Comparison of ENCODE assay signal across 17 mouse cellular contexts in genomic region chr5:75939144-75939732, GRCm38 (mm10). TPM values are rescaled to one million over a fixed set of nuclear protein-coding genes. Genes with fewer than 3 reads are reported as not detected.
DNase-seq lines count a peak whose midpoint lies in the region; ATAC-seq and TF ChIP-seq lines count a peak whose summit lies in the region.
"Had no signal": no experiment of that assay in that cellular context is flagged by ENCODE, and none has a peak within 500 bp of the region (broad histone marks: within the 10 kb centered on the region; RNA-seq: fewer than 3 reads in every experiment).

No protein-coding gene starts in this region.

- H3K4me2 ChIP-seq in heart, embryonic 13.5 days, result peak overlapping the region; percentile 40
- H3K4me2 ChIP-seq in lung, embryonic 15.5 days, result no peak overlapping the region
- 0 out of 2 replicates have a peak overlapping the region, but pooled peaks have one; percentile 19 for H3K4me2 ChIP-seq in heart, postnatal 0 days (ENCODE audit: low read depth, low read length)
- no peak overlapping the region for H3K4me2 ChIP-seq in liver, postnatal 0 days (ENCODE audit: low read depth, low read length)
- H3K4me2 ChIP-seq: embryonic facial prominence, embryonic 12.5 days; liver, embryonic 12.5 days had no signal

- DNase-seq in heart, postnatal 36 days, result no peak
- no peak for DNase-seq in lung, adult 18-20 months
- DNase-seq in brain, adult 2 months (ENCODE audit: low read depth, low spot score), result peak; percentile 21
- DNase-seq in heart, postnatal 0 days (ENCODE audit: low spot score), result peak; percentile 26
- no peak for DNase-seq in liver, postnatal 0 days
- DNase-seq in thymus, adult 18-20 months, result no peak
- DNase-seq: adrenal gland, postnatal 14 days; cerebellum, postnatal 25 days; right cerebral cortex, postnatal 14 days; thymus, postnatal 36 days had no signal

- TF ChIP-seq EP300 in heart, postnatal 0 days (IDR thresholded peaks at IDR 0.05; ENCODE audit: low read depth), result no peak
- no peak for TF ChIP-seq EP300 in liver, postnatal 0 days (IDR thresholded peaks at IDR 0.05; ENCODE audit: low read depth)

- H3K9ac ChIP-seq in heart, embryonic 13.5 days, result peak overlapping the region; percentile 37; the same call in 1 of the 2 replicates
- no peak overlapping the region for H3K9ac ChIP-seq in lung, embryonic 15.5 days
- H3K9ac ChIP-seq in heart, postnatal 0 days (replicated peaks; ENCODE audit: low read depth, low read length), result no peak overlapping the region
- no peak overlapping the region for H3K9ac ChIP-seq in liver, postnatal 0 days (replicated peaks)
- H3K9ac ChIP-seq: embryonic facial prominence, embryonic 12.5 days; liver, embryonic 12.5 days had no signal

- intact Hi-C loops in heart, postnatal 36 days (cut with DNase I), result no loop called here

- no peaks in the 10 kb centered on the region for H3K9me3 ChIP-seq in heart, embryonic 13.5 days
- no peaks in the 10 kb centered on the region for H3K9me3 ChIP-seq in lung, embryonic 15.5 days
- no peaks in the 10 kb centered on the region for H3K9me3 ChIP-seq in heart, postnatal 0 days (replicated peaks; ENCODE audit: control insufficient read depth, low read length)
- H3K9me3 ChIP-seq in liver, postnatal 0 days (ENCODE audit: low read length), result no peaks in the 10 kb centered on the region
- H3K9me3 ChIP-seq: embryonic facial prominence, embryonic 12.5 days; liver, embryonic 12.5 days had no signal

- H3K36me3 ChIP-seq in heart, embryonic 13.5 days, result peaks cover 30% of the 10 kb centered on the region
- H3K36me3 ChIP-seq in lung, embryonic 15.5 days, result no peaks in the 10 kb centered on the region
- peaks cover 23% of the 10 kb centered on the region for H3K36me3 ChIP-seq in heart, postnatal 0 days (replicated peaks; ENCODE audit: control insufficient read depth, insufficient read depth, low read length)
- no peaks in the 10 kb centered on the region for H3K36me3 ChIP-seq in liver, postnatal 0 days (replicated peaks; ENCODE audit: insufficient read depth, low read length)
- H3K36me3 ChIP-seq: embryonic facial prominence, embryonic 12.5 days; liver, embryonic 12.5 days had no signal

- peak overlapping the region; percentile 82 for H3K27ac ChIP-seq in heart, embryonic 13.5 days (replicated peaks)
- H3K27ac ChIP-seq in lung, embryonic 15.5 days, result peak overlapping the region; percentile 34; the same call in 1 of the 2 replicates
- H3K27ac ChIP-seq in heart, postnatal 0 days (ENCODE audit: low read depth), result peak overlapping the region; percentile 56
- no peak overlapping the region for H3K27ac ChIP-seq in liver, postnatal 0 days (ENCODE audit: low read depth)
- H3K27ac ChIP-seq: embryonic facial prominence, embryonic 12.5 days; liver, embryonic 12.5 days; macrophage had no signal

- 17% methylated on average over 8 of the region's 8 CpGs for WGBS in heart, embryonic 13.5 days
- WGBS in lung, embryonic 15.5 days, result 32% methylated on average over 8 of the region's 8 CpGs
- 17% methylated on average over 8 of the region's 8 CpGs for WGBS in heart, postnatal 0 days
- 26% methylated on average over 8 of the region's 8 CpGs for WGBS in liver, postnatal 0 days (ENCODE audit: insufficient replicate concordance)

- H3K27me3 ChIP-seq in heart, embryonic 13.5 days (replicated peaks), result no peaks in the 10 kb centered on the region
- no peaks in the 10 kb centered on the region for H3K27me3 ChIP-seq in lung, embryonic 15.5 days
- H3K27me3 ChIP-seq in heart, postnatal 0 days (ENCODE audit: control insufficient read depth, insufficient read depth, low read length), result no peaks in the 10 kb centered on the region
- no peaks in the 10 kb centered on the region for H3K27me3 ChIP-seq in liver, postnatal 0 days (ENCODE audit: insufficient read depth, low read length)
- H3K27me3 ChIP-seq: embryonic facial prominence, embryonic 12.5 days had no signal

- TF ChIP-seq CTCF in heart, postnatal 0 days (IDR thresholded peaks at IDR 0.05; ENCODE audit: low read depth), result no peak
- TF ChIP-seq CTCF in liver, postnatal 0 days (IDR thresholded peaks at IDR 0.05; ENCODE audit: low read depth), result no peak

- H3K4me3 ChIP-seq in heart, embryonic 13.5 days, result no peak overlapping the region
- H3K4me3 ChIP-seq in lung, embryonic 15.5 days, result no peak overlapping the region
- no peak overlapping the region for H3K4me3 ChIP-seq in heart, postnatal 0 days (ENCODE audit: low read depth, low read length)
- H3K4me3 ChIP-seq in liver, postnatal 0 days (ENCODE audit: low read depth, low read length), result no peak overlapping the region
- H3K4me3 ChIP-seq: embryonic facial prominence, embryonic 12.5 days; liver, embryonic 12.5 days; myocyte had no signal

- ATAC-seq in heart, embryonic 13.5 days (ENCODE audit: extremely low read depth, insufficient number of reproducible peaks, low FRiP score, low TSS enrichment), result no peak
- no peak for ATAC-seq in lung, embryonic 15.5 days (ENCODE audit: borderline replicate concordance, extremely low read depth, low FRiP score, low TSS enrichment)
- ATAC-seq in heart, postnatal 0 days (ENCODE audit: insufficient read depth, low read depth), result peak; percentile 49; the same call in 1 of the 2 replicates
- ATAC-seq in liver, postnatal 0 days, result no peak
- ATAC-seq: CD4-positive, CD25-positive, alpha-beta regulatory T cell, adult 4 months; liver, embryonic 12.5 days had no signal

- peaks cover 64% of the 10 kb centered on the region for H3K4me1 ChIP-seq in heart, embryonic 13.5 days
- H3K4me1 ChIP-seq in lung, embryonic 15.5 days, result peaks cover 16% of the 10 kb centered on the region; the same call in 1 of the 2 replicates
- H3K4me1 ChIP-seq in heart, postnatal 0 days (ENCODE audit: control insufficient read depth, insufficient read depth), result peaks cover 30% of the 10 kb centered on the region
- H3K4me1 ChIP-seq in liver, postnatal 0 days (ENCODE audit: insufficient read depth), result no peaks in the 10 kb centered on the region

RNA-seq across cellular contexts. Expression of gene Kdr, which starts 39.0 kb away (rescaled TPM):
- polyA plus RNA-seq in heart, embryonic 13.5 days (2015; fragmentation: Nextera tagmentation; extraction: Ambion mirVana), result 32.7 and 35.0 TPM in 2 replicates
- total RNA-seq in heart, postnatal 36 days (2021), result 100 to 1,000 TPM in 1 of 2 experiments, 10 to 100 TPM in 1; 80.1 to 100 TPM
- polyA plus RNA-seq in lung, embryonic 15.5 days (2015; fragmentation: Nextera tagmentation; extraction: Ambion mirVana), result 55.3 and 60.7 TPM in 2 replicates
- total RNA-seq in heart, postnatal 0 days (2014; rRNA removed; ENCODE audit: low replicate concordance), result 50.9 and 60.1 TPM in 2 replicates
- polyA plus RNA-seq in heart, postnatal 0 days (2015; fragmentation: Nextera tagmentation; extraction: Ambion mirVana), result 27.4 and 30.8 TPM in 2 replicates
- polyA plus RNA-seq in liver, postnatal 0 days (2015; fragmentation: Nextera tagmentation; extraction: Ambion mirVana), result 7.9 and 9.6 TPM in 2 replicates
- polyA plus RNA-seq: myocyte had no signal

Comparison
In these comparisons a context has a peak if more than half of its experiments do, and no peak if none do; other contexts are left out.
1. DNase-seq: peak in brain, adult 2 months (single experiment) and heart, postnatal 0 days (single experiment); none in heart, postnatal 36 days (0 of 2), lung, adult 18-20 months (0 of 2), liver, postnatal 0 days (single experiment) and thymus, adult 18-20 months (0 of 2).
2. H3K4me2 ChIP-seq: peak in heart, embryonic 13.5 days (single experiment) and heart, postnatal 0 days (single experiment); none in lung, embryonic 15.5 days (single experiment) and liver, postnatal 0 days (single experiment).